Mouse (Mus musculus): ENCODE measurements around the gene Calm3. TPM values are rescaled to one million over a fixed set of nuclear protein-coding genes. Genes with fewer than 3 reads are reported as not detected.

Gene Calm3
- polyA plus RNA-seq, 1 experiment from 2014 or later = 237 TPM

DNA sequence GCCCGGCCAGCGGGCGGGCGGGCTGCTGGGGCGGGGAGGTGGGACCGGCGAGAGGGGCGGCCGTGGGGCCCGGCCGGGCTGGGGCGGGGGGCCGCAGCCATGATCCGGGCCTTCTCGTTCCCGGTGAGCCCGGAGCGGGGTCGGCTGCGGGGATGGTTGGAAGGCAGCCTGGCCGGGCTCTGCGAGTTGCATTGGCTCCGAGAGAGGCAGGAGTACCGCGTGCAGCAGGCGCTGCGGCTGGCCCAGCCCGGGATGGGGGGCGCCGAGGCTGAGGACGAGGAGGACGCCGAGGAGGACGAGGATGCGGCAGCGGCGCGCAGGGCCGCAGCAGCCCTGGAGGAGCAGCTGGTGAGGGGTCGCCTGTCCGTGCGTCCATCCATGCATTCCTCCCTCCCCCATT lies 48.6 kb downstream of the Calm3 start:
- ATAC-seq = peak; percentile 44
- ChIA-PET POLR2A (no interaction called here), CTCF (interaction anchor here (0.7 to 2.2 kb wide), 6 partner anchors 9 to 41 kb away, joined by 3 to 17 read pairs (median 8); partner anchors contain the start of gene Gng8)
- H3K27me3 ChIP-seq = no peaks in the 10 kb centered on the region
- in situ Hi-C loops (cut with MboI; ENCODE audit: low pct_unique_long_range_greater_than_20kb) = no loop called here
- TF ChIP-seq CTCF (IDR thresholded peaks at IDR 0.05) = no peak
- no peak for DNase-seq (ENCODE audit: low read depth, low spot score)

DNA sequence AGATGAGACGGTGACA lies 48.8 kb downstream of the Calm3 start, which contains the start of gene Dact3:
TSS of gene Dact3 (plus strand) at position 8 of the 16 bp plus-strand sequence.
- in situ Hi-C loops (cut with MboI; ENCODE audit: low pct_unique_long_range_greater_than_20kb) = no loop called here
- CTCF ChIA-PET = interaction anchor here (0.7 to 2.2 kb wide), 7 partner anchors 9 to 42 kb away, joined by 3 to 17 read pairs (median 11); partner anchors contain the start of gene Gng8
- ATAC-seq (no peak), DNase-seq (ENCODE audit: low read depth, low spot score) (no peak)
- POLR2A ChIA-PET = no interaction called here
- no peaks in the 10 kb centered on the region for H3K27me3 ChIP-seq
- TF ChIP-seq CTCF (IDR thresholded peaks at IDR 0.05) = no peak

DNA sequence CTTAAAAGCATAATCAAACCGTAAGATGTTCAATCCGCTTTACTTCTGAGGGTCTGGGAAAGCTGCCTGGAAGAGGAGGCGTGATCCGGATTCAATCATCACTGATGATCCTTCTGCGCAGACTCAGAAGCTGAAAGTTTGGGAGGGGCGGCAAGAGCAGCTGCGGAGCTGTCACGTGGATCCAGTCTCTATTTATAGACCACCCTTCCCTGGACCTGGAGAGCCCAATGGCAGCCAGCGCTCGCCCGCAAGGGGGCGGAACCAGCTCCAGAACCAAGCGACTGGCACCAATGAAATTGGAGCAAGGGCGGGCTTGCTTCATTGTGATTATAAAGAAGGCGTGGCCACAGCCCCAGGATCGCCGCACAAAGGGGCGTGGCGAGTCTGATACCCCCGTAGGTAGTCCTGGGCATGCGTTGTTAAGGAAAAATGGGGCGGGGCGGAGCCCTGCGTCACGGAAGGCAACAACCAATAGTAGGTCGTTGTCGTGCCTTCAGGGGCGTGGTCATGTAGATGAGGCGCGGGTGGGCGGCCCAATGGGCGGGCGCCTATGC lies 49.1 kb downstream of the Calm3 start:
- ATAC-seq = peak; percentile 92
- CTCF ChIA-PET = interaction anchor here (0.7 to 2.2 kb wide), 14 partner anchors 10 to 141 kb away, joined by 3 to 17 read pairs (median 6); partner anchors contain the start of gene Gng8
- in situ Hi-C loops (cut with MboI; ENCODE audit: low pct_unique_long_range_greater_than_20kb) = no loop called here
- TF ChIP-seq CTCF (IDR thresholded peaks at IDR 0.05) = no peak
- DNase-seq (ENCODE audit: low read depth, low spot score) = peak; percentile 98
- POLR2A ChIA-PET = no interaction called here
- H3K27me3 ChIP-seq = no peaks in the 10 kb centered on the region

DNA sequence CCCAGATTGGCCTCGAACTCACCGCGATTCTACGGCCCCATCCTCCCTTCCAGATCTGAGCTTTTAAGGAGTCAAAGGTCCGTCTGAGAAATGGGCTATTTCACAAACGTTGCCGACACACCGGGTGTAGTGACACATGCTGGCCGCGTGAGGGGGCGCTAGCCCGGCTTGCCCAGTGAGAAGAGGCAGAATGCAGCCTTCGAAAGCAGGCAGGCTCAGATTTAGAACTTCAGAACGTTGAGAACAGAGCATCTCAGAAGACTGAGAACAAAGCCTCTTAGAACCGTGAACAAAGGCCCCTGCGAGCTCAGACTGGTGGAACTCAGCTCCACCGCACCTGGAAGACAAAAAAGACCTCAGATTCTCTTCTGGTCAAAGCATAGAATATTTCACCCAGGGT lies 49.7 kb downstream of the Calm3 start:
- H3K27me3 ChIP-seq = no peaks in the 10 kb centered on the region
- ATAC-seq = peak; percentile 32

GRCm38 (mm10) chr7:16873392-16873791 lies 50.5 kb downstream of the Calm3 start:
- ChIA-PET POLR2A (no interaction called here), CTCF (interaction anchor here (0.6 to 2.2 kb wide), 12 partner anchors 11 to 143 kb away, joined by 3 to 17 read pairs (median 6); partner anchors contain the start of genes Calm3 and Gng8)

More for the DNA sequence above, 49.7 kb downstream of the Calm3 start:
- POLR2A ChIA-PET = no interaction called here
- CTCF ChIA-PET = interaction anchor here (0.6 to 2.2 kb wide), 15 partner anchors 10 to 142 kb away, joined by 3 to 17 read pairs (median 5); partner anchors contain the start of genes Calm3 and Gng8
- peak; percentile 37 for DNase-seq (ENCODE audit: low read depth, low spot score)
- peak; percentile 97 for TF ChIP-seq CTCF (IDR thresholded peaks at IDR 0.05)
- in situ Hi-C loops (cut with MboI; ENCODE audit: low pct_unique_long_range_greater_than_20kb) = no loop called here

DNA sequence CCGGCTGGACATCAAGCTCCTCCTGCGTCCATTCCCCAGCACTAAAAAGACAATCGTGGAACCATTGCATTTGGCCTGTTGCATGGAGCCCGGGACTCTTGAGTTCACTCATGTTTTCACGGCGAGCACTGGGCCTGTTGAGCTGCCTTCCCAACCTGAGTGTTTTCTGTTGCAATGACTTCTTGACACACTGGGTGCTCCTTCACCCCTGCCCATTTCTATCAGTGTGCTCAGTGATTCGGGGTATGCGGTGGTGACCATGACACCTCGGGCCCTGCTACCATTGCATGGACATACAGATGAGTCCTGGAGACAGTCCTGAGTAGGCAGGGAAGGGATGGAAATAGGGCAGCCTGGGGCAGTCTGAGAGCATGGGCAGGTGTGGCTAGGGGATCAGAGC lies 51.4 kb downstream of the Calm3 start:
- TF ChIP-seq CTCF (IDR thresholded peaks at IDR 0.05) = no peak
- H3K27me3 ChIP-seq = no peaks in the 10 kb centered on the region
- in situ Hi-C loops (cut with MboI; ENCODE audit: low pct_unique_long_range_greater_than_20kb) = no loop called here
- ChIA-PET POLR2A (no interaction called here), CTCF (interaction anchor here (1.7 kb wide), 1 partner anchor 10 kb away, joined by 5 read pairs; no protein-coding TSS in a partner anchor)
- ATAC-seq = no peak
- DNase-seq (ENCODE audit: low read depth, low spot score) = no peak

More at GRCm38 (mm10) chr7:16873392-16873791, 50.5 kb downstream of the Calm3 start:
- in situ Hi-C loops (cut with MboI; ENCODE audit: low pct_unique_long_range_greater_than_20kb) = no loop called here
- no peaks in the 10 kb centered on the region for H3K27me3 ChIP-seq
- ATAC-seq (no peak), DNase-seq (ENCODE audit: low read depth, low spot score) (no peak)
- no peak for TF ChIP-seq CTCF (IDR thresholded peaks at IDR 0.05)

GRCm38 (mm10) chr7:16871600-16871999 lies 52.3 kb downstream of the Calm3 start:
- DNase-seq (ENCODE audit: low read depth, low spot score) (no peak), ATAC-seq (no peak)
- CTCF ChIA-PET = interaction anchor here (1.7 kb wide), 1 partner anchor 9 kb away, joined by 5 read pairs; no protein-coding TSS in a partner anchor
- POLR2A ChIA-PET = no interaction called here
- no peak for TF ChIP-seq CTCF (IDR thresholded peaks at IDR 0.05)
- no peaks in the 10 kb centered on the region for H3K27me3 ChIP-seq
- in situ Hi-C loops (cut with MboI; ENCODE audit: low pct_unique_long_range_greater_than_20kb) = no loop called here

DNA sequence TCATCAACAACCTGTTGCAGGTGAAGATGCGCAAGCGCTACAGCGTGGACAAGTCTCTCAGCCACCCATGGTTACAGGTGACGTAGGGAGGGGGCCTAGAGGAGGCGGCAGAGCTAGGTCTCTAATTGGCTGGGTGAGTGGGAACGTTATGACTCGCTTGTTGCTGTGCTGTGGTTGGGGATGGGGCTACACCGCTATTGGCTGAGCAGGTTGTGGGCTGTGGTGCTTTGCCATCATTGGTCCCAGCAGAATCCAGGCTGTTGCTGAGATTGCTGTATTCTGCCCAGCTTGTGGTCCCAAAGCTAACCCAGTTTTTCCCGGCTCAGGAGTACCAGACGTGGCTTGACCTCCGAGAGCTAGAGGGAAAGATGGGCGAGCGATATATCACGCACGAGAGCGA lies 54.4 kb downstream of the Calm3 start:
- ChIA-PET POLR2A (no interaction called here), CTCF (interaction anchor here (0.9 to 1.1 kb wide), 2 partner anchors 22 to 44 kb away, joined by 4 read pairs; partner anchors contain the start of gene Gng8)
- ATAC-seq (no peak), DNase-seq (ENCODE audit: low read depth, low spot score) (no peak)
- no peak for TF ChIP-seq CTCF (IDR thresholded peaks at IDR 0.05)
- no peaks in the 10 kb centered on the region for H3K27me3 ChIP-seq
- in situ Hi-C loops (cut with MboI; ENCODE audit: low pct_unique_long_range_greater_than_20kb) = no loop called here

DNA sequence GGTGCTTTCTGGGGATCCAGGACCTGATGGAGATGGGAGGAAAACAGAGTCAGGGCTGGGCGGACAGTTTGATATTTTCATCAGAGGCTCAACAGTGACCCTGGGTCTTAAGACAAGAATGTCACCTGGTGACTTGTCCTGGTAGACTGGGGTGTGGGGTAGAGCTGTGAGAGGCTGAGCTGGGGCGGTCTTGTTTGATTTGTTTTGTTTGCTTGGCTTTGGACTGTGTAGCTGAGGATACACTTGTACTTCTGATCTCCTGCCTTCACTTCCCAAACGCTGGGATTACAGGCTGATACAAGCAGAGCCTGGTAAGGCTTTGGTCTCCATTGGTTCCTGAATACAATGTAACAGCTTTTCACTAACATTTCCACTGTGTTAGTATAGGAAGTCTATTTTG lies 56.4 kb downstream of the Calm3 start:
- ChIA-PET CTCF (interaction anchor here (0.9 kb wide), 1 partner anchor 46 kb away, joined by 3 read pairs; no protein-coding TSS in a partner anchor), POLR2A (no interaction called here)
- H3K27me3 ChIP-seq = no peaks in the 10 kb centered on the region
- in situ Hi-C loops (cut with MboI; ENCODE audit: low pct_unique_long_range_greater_than_20kb) = no loop called here
- DNase-seq (ENCODE audit: low read depth, low spot score) = no peak
- no peak for TF ChIP-seq CTCF (IDR thresholded peaks at IDR 0.05)
- no peak for ATAC-seq

Other genes starting within 250 kb of the Calm3 start
- gene Ceacam15, start 248.4 kb downstream of the Calm3 start, polyA plus RNA-seq (2021) = not detected
- not detected for gene Ceacam9, start 202.2 kb downstream of the Calm3 start, polyA plus RNA-seq (2021)
- 222 TPM for gene Ap2s1, start 185.7 kb downstream of the Calm3 start, polyA plus RNA-seq (2021)
- 69.5 TPM for gene Slc1a5, start 142.8 kb downstream of the Calm3 start, polyA plus RNA-seq (2021)
- gene Strn4, start 108.2 kb downstream of the Calm3 start, polyA plus RNA-seq (2021) = 90.0 TPM
- gene Fkrp, start 107.4 kb downstream of the Calm3 start, polyA plus RNA-seq (2021) = 33.4 TPM
- 15.3 TPM for gene Prkd2, start 81.2 kb downstream of the Calm3 start, polyA plus RNA-seq (2021)
- 2.2 TPM for gene Dact3, start 48.8 kb downstream of the Calm3 start, polyA plus RNA-seq (2021)
- gene Gng8, start 32.3 kb downstream of the Calm3 start, polyA plus RNA-seq (2021) = 0.09 TPM
- not detected for gene Ptgir, start 17.6 kb downstream of the Calm3 start, polyA plus RNA-seq (2021)
- 11.2 TPM for gene Pnmal2, start 20.6 kb upstream of the Calm3 start, polyA plus RNA-seq (2021)
- gene Pnmal1, start 35.6 kb upstream of the Calm3 start, polyA plus RNA-seq (2021) = not detected
- 0.03 TPM for gene Gm42372, start 59.0 kb upstream of the Calm3 start, polyA plus RNA-seq (2021)
- gene Ccdc8, start 68.6 kb upstream of the Calm3 start, polyA plus RNA-seq (2021) = 0.04 TPM
- gene Ppp5c, start 103.8 kb upstream of the Calm3 start, polyA plus RNA-seq (2021) = 106 TPM
- 0.01 TPM for gene Hif3a, start 138.3 kb upstream of the Calm3 start, polyA plus RNA-seq (2021)
- gene Psg16, start 149.9 kb upstream of the Calm3 start, polyA plus RNA-seq (2021) = 0.32 TPM
- not detected for gene Ceacam3, start 226.2 kb upstream of the Calm3 start, polyA plus RNA-seq (2021)